Mouse (Mus musculus): Measurements from ENCODE around the gene Exosc9.

- TF ChIP-seq USF1 (IDR thresholded peaks at IDR 0.05; ENCODE audit: low read depth): no peak
- TF ChIP-seq CTCF (IDR thresholded peaks at IDR 0.05; ENCODE audit: control insufficient read depth, insufficient read depth, insufficient read length): no peak
- no peak for TF ChIP-seq CEBPB (IDR thresholded peaks at IDR 0.05; ENCODE audit: low read depth)
- no peak for TF ChIP-seq MYOD1 (IDR thresholded peaks at IDR 0.05; ENCODE audit: control insufficient read depth, insufficient read length, low read depth)
- no peak for TF ChIP-seq MAX (IDR thresholded peaks at IDR 0.05)
Measured at GRCm38 (mm10) chr3:36530345-36530744, 22.1 kb upstream of the Exosc9 start.
